Mouse (Mus musculus) heart, postnatal 36 days (tissue): ENCODE measurements around the gene Shld1. TPM values are rescaled to one million over a fixed set of nuclear protein-coding genes. Genes with fewer than 3 reads are reported as not detected.

ENCODE experiments used
- DNase-seq, 2 experiments: peaks; one replicate each; pipeline ENCODE4 v3.0.0; 2021 to 2022
- intact Hi-C: fragments of 180-260 bp; cut with DNase I; formaldehyde crosslinking; loops from one replicate; pipeline ENCODE4 v1.15.1; 2025
- total RNA-seq, 2 experiments: library from RNA; stranded (reverse); gene quantifications; 2 replicates each; pipeline ENCODE4 v1.2.3; 2021

The Shld1 gene
- total RNA-seq, 2 experiments from 2014 or later: 49.3 to 59.3 TPM

DNA sequence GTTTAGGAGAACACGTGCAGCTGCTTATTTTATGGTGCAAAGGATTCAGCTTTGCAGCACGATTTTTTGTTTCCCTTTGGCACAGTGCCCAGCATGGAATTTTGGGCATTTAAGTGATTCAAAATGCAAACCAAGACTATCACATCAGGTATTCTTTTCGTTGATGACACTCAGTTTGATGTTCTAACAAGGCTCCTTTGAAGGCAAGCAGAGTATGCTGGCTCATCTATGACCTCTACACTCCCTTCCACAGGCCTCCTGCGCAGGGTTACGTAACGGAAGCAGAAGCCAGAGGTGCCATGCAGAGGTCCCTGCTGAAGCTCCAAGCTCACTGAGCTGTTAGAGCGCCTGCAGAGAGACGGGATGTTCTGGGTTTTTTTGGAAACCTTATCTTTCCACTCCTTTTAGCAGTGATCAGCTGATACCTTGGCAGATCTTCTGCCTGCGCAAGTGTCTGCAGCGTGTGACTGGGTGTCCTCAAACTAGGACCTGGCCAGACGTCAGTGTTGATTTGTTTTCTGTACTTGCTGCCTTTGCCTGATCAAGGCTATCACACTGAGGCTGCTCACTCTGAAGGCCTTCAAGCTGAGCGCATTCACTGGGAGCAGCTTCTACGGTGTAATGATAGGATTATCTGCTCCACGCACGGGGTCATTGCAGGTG is 3.0 kb downstream of the Shld1 start:
- DNase-seq: peak in 1 of 2 experiments; percentile 41
- intact Hi-C loops: loop anchor here (5.0 kb wide), 1 partner anchor 47 kb away; no protein-coding TSS in a partner anchor

DNA sequence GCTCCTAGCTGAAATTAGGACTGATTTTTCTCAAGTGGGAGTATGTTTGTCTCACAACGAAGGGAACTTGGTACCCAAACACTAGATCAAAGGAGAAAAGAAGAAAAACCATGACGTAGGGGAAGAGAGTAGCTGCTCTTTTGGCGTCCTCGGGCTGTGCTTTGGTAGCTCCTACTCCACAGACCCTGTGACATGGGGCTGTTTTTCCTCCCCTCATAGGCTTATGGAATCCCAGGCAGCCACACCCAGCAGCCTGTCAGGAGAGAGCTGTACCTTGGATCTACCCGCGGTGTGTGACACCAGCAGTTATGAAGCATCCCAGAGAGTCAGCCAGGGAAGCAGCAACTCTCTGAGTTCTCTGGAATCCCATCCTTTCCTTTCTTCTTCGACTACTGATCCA is 5.0 kb downstream of the Shld1 start:
- no peak for DNase-seq
- intact Hi-C loops: no loop called here

DNA sequence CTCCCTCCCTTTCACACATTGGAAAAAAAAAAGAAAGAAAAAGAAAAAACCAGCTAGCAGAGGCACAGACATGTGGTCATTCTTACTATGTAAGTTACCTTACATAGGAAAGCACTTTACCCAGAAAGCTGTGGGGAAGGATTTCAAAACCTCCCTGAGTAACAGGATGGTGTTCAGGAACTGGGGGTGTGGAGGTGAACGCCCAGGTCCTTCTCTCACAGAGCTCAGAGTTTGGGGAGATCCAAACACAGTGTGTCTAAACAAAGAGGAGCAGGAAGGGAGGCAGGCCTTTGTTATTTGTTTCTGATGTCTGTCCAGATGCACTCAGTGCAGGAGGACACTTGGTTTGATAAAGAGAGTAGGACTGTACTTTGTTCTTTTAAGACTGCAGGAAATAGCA is 5.6 kb downstream of the Shld1 start:
- no peak for DNase-seq
- intact Hi-C loops: no loop called here

DNA sequence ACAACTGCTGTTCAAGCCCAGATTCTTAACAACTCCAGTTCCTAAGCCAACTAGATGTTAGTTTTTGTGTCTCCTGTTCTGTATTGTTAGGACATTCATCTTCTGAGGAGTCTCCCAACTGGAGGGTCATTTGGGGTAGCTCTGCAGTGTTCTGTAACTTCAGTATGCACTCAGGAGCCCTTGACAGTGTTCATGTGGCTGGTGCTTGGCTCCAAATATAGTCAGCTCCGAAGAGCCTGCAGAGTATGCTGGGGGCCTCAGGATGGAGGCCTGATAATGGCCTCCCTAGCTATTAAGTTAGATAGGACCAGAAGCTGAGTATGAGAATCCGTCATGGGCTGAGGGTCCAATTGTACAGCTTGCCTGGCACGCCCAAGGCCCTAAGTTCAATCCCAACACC is 7.2 kb downstream of the Shld1 start:
- intact Hi-C loops: no loop called here
- DNase-seq: no peak

DNA sequence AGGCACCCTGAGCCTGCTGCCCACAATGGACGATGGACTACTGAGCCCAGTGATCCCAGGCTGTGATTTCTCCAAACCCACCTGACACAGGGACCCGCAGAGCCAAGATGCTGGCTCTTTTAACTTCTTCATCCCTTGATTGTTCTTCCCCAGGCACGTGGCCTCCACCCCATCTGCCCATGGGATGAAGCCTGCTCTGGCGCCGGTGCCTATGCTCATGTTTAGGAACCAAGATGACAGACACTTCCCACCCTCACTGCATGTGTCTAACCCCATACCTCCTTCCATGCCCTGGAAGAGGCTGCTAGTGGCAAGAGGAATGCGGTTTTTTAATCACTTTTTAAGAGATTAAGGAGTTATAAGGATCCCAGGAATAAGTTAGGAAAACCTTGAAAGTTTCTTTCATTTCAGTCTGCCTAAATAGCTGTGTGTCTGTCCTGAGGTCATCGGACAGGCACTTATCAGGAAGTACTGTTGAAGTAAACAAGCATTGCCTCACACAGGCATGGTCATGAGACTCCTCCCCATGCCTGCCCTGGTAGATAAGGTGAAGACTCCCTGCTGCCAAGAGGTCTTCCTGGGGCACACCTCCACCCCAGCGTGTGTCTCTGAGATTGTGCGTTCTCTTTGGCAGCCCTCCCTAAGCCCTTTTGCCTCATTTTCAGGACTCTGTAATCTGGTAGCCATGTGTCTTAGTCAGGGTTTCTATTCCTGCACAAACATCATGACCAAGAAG is 8.8 kb downstream of the Shld1 start:
- DNase-seq: peak in 1 of 2 experiments; percentile 45
- intact Hi-C loops: no loop called here

DNA sequence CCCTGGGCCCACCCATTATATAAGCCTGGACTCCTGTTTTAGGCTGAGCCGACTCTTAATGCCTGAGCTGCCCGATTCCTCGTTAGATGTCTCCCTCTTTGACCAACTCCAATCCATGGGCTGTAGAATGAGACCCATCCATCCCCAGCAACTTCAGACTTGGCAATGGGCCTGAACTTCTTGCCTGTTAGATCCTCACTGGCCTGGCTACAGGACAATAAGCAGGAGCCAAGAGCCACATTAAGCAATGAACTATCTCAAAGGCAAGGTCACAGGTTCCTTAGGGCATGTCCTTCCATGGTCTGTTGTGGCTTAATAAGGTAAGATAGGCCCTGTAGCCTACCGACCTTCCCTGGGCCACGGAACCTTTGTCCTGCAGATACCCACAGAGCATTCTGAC is 9.8 kb downstream of the Shld1 start:
- no peak for DNase-seq
- intact Hi-C loops: no loop called here

DNA sequence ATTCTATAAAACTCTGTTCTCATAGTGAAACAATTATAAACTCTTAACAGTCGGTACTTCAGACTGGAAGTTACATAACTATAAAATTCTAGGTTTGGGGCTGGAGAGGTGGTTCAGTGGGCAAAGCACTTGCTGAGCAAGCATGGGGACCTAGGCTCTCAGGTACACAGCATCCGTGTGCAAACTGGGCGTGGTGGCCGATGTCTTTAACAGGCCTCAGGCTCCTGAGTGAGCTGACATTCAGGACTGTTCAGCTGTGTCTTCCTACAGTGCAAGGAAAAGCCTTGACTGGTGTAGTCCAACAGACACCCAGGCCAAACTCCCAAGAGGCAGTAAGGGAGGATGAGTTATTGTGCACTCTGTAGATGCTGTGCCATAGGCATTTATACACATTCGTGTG is 10.5 kb downstream of the Shld1 start:
- no peak for DNase-seq
- intact Hi-C loops: no loop called here

DNA sequence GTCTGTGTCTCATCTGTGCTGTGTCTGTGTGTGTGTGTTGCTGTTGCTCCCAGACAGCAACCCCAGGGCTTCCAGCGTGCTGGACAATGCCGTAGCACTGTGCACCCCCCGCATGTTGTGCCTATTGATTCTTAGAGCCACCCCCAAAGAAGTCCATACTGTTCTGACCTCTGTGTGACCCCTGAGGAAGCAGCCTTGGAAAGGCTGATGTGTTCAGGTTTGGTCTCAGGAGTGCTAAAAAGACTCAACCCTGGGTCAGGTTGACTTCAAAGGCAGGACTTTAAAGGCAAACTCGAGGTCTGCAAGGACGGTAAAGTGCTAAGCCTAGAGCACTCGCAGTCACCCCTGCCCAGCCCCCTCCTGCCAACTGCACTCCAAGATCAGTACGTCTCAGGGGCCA is 11.0 kb downstream of the Shld1 start:
- DNase-seq: no peak
- intact Hi-C loops: no loop called here

DNA sequence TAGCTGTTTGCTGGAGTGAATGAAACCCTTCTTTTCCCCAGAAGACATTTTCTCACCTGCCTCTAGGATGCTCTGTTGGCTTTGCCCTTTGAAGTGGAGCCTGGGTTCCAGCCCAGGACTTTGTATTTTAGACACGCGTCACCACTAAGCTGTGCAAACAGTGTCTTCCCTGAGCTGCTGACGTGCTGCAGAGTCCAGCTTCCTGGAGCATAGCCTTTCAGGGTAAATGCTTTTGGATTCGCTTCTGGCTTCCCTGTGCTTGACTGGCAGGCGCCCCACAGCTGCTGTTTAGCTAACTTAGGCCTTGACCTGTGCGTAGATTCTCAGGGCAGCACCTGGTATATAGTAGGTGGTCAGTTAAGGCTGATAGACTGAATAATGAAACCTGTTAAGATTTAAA is 11.7 kb downstream of the Shld1 start:
- DNase-seq: no peak
- intact Hi-C loops: no loop called here

DNA sequence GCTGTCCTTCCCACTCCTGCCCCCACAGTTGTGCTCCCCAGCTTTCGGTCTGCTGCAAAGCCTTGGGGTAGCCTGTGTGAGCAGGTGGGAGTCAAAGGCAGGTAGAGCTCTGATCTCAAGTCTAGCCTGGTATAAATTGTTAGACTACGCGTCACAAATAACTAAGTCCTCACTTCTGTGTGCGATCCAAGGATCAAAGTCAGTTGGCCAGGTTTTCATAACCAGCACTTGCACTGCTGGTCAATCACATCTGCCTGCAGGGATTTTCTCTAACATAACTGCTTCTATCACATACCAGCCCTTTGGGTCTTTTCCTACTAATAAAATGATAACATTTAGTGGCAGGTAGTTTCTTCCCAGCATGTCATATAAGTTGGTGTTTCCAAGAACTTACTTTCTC is 14.2 kb downstream of the Shld1 start:
- DNase-seq: no peak
- intact Hi-C loops: loop anchor here (1.0 kb wide), 1 partner anchor 185 kb away; no protein-coding TSS in a partner anchor

DNA sequence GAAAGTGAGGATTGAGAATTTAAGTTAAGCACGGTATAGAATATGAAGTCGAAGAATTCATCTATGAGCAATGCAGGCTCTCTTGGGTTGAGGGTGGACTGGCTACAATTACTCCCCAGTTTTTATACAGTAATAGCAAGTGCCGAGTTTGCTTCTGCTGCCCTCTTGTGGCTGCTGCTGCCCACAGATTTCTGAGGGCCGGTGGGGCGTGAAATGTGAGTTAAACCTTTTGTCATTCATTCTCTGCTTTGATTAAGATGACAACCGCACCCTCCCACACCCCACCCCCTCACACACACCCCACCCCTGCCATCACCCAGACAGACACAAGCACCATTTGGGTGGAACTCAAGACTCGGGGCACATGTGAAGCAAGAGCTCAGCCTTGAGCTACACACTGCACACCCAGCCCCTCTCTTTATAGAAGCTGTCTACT is 14.7 kb downstream of the Shld1 start:
- DNase-seq: peak; percentile 75 to 83
- intact Hi-C loops: loop anchor here (1.0 kb wide), 1 partner anchor 185 kb away; no protein-coding TSS in a partner anchor

DNA sequence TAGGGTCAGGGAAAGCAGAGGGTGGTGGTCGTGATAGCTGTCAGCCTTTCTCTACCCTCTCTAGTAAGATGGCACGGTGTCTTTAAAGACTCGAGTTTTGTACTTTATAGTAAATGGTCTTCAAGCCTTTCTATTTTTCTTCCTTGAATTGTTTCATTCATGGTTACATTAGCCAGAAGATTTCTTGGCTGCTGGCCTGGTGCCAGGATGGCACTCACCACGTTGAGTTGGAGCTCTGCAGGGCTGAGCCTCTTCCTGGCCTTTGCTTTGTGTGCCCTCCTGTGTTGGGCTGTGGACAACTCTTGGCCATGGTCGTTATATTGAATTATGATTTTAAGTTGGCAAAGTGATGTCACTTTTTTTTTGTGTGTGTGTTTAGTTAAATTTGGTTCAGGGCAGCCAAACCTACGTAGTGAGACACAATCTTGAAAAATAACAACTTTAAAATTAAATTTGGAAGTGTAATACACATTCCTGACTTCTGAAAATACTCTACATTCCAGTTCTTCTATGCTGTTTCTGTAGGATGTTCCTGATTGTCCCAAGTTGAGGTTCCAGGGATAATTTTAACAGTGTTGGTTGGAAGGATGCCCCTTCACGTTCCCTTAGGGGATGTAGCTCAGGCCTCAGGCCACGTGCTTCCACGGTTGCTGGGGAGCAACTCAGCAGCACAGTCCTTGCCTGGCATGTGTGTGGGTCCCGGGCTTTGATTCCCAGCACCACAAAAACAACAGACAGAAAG is 18.7 kb downstream of the Shld1 start:
- no peak for DNase-seq
- intact Hi-C loops: no loop called here

DNA sequence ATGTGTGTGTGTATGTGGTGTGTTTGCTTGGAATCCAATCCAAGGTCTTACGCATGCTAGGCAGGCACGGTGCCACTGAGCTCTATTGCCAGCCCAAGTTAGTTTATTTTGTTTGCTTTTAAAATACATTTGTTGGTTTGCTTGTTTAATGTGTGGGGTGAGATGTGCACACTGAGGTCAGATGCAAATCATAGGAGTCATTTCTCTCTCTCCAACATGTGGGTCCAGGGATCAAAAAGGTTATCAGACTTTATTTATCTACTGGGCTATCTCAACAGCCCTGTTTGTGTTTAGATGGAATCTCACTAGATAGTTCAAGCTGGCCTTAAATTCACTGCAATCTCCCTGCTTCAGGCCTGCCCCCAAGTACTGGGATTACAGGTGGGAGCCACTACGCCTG is 19.6 kb downstream of the Shld1 start:
- DNase-seq: no peak
- intact Hi-C loops: no loop called here

DNA sequence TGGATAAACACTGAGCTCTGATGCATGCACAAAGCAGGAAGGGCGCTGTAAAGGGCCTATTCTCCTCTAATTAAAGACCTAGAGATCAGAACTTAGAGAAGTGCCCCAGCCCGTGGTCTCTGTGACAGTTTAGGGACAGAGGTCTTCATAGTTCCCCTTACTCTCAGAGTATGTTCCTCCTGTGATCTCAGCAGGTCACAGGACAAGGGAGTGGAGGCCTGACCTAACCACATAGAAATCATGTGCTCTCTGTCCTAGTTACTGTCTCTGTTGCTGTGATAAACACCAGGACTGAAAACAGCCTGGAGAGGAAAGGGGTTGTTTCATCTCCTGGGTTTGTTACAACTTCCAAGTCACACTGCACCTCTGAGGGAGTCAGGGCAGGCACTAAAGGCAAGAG is 23.8 kb downstream of the Shld1 start:
- intact Hi-C loops: loop anchor here (10.0 kb wide), 2 partner anchors 416 to 446 kb away; partner anchors contain the start of gene Cds2
- DNase-seq: no peak

DNA sequence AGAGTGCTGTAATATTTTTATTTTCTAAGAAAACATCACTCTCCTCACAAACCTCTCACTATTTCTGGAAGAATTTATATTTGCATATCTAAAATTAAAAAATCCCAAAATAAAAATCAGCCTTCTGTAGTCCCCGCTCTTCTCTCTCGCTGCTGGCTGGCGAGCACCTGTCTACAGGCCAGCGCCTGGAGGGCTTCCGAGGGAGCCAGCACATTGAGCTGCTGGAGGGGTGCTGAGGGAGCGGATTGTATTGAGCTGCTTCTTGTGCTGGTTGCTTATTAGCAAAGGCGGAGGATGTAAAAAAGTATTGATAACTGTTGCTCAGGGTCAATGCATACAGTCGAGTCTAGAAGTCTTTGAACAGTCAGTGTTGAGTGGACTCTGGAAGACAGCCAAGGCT is 25.3 kb downstream of the Shld1 start:
- DNase-seq: no peak
- intact Hi-C loops: loop anchor here (10.0 kb wide), 2 partner anchors 417 to 447 kb away; partner anchors contain the start of gene Cds2

DNA sequence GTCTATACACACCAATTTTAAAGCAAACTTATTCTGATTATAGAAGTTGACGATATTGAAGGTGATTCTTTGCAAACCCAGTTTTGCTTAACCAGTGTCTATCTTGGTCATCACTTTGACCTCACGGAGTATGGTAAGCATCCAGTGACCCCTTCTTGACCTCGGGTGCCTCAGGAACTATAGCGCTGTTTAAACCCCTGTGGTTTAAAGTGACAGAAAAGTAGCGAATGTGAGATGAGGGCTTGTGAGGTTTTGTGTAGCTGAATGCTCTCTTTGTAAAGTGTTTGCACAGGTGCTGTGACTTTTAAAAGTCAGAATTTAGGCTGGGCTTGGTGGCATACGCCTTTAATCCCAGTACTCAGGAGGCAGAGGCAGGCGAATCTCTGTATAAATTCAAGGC is 27.8 kb downstream of the Shld1 start:
- no peak for DNase-seq
- intact Hi-C loops: loop anchor here (10.0 kb wide), 2 partner anchors 420 to 450 kb away; partner anchors contain the start of gene Cds2

DNA sequence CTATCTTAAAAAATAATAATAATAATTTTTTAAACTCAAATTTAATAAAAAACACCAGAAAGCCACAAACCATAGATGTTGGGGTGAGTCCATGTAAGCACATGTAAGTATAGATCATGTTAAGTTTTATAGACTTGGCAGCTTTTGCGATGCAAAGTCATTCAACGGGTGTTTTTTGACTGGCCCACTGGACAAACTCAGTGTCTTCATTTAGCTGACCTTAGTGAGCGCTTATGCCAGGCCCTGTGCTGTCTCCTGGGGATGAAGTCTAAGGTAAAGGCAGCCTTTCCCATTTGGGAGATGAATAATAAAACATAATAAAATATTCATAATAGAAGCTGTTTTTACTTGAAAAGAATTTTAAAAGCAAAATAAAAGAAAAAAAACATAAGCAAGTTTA is 28.2 kb downstream of the Shld1 start:
- no peak for DNase-seq
- intact Hi-C loops: loop anchor here (10.0 kb wide), 2 partner anchors 420 to 450 kb away; partner anchors contain the start of gene Cds2

DNA sequence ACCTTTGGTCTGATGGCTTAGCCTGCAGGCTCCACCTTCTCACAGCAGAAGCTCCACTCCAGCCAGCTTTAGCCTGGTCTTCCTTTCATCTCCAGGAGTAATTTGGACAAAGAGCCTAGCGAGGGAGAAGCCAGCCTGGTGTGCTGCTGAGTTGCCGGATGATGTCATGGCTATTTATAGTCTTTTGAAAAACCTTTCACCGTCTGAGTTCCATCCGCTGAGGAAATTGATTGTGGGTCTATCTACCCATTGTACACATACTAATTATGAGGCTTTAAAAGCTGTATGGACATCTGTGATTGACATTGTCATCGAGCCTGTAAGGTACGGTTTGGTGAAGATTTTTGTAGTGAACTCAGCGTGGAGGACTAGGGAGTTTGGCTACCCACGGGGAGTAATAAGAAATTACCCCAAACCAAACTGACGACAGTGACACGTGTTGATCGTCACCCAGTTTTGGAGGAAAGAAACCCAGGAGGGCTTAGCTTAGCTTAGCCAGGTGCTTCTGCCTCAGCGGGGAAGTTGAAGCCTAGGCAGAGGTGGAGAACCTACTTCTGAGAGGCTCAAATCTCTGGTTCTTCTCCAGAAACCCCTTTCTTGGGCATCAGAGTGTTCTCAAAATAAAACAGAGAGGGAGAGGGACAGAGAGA is 28.8 kb downstream of the Shld1 start:
- intact Hi-C loops: loop anchor here (1.0 to 10.0 kb wide), 3 partner anchors 199 to 451 kb away; partner anchors contain the start of gene Cds2
- no peak for DNase-seq

DNA sequence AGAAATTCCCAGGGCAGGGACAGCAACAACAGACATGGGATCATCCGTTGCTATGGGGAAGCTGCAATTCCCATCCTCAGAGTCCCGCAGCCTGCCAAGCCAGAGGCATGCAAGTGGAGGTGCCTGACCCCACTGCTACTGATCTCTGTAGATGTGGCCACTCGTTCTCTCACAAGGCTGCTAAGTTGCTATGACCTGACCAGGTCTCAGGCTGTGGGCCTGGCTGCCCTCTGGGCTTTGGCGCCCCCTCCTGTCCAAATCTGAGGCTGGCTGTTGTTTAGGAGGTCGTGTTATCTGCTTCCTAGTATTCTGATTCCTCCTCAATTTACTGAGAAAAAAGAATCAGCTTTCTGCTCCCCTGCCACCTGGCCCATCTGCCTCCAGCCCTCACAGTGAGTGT is 29.4 kb downstream of the Shld1 start:
- intact Hi-C loops: loop anchor here (1.0 to 10.0 kb wide), 3 partner anchors 200 to 451 kb away; partner anchors contain the start of gene Cds2
- peak; percentile 59 to 76 for DNase-seq

DNA sequence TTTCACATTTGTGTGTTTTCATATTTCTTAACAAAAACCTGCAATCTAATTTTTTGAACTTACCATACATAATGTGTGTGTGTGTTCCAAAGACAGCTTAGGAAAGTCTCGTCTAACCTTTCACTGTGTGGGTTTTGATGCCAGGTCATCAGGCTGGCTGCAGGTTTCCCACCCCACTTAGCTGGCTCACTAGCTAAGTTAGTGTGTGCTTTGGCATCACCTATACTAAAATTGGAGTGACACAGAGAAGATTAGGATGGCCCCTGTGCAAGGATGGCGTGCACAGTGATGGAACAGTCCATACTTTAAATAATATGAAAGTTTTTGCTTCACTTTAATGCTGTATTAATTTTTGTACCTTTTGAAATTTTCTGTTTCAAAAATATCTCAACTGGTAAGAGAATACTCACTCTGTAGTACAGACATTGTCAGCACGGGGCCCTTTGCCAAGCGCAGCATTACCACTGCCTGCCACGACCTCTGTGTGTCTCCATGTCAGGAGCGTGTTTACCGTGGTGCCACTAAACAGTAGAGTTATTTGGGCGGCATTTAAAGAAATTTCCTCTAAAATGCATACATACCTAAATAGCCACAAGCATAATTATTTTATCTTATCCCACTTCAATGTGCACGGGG is 30.3 kb downstream of the Shld1 start:
- DNase-seq: no peak
- intact Hi-C loops: loop anchor here (1.0 to 10.0 kb wide), 3 partner anchors 201 to 452 kb away; partner anchors contain the start of gene Cds2
